10 mouse cellular contexts compared by ENCODE assay signal in genomic region chr17:29460119-29460505, GRCm38 (mm10). TPM values are rescaled to one million over a fixed set of nuclear protein-coding genes. Genes with fewer than 3 reads are reported as not detected.
DNase-seq lines count a peak whose midpoint lies in the region; TF ChIP-seq lines count a peak whose summit lies in the region.
"Had no signal": no experiment of that assay in that cellular context is flagged by ENCODE, and none has a peak within 500 bp of the region (broad histone marks: within the 10 kb centered on the region; RNA-seq: fewer than 3 reads in every experiment).

No protein-coding gene starts in this region.

- intact Hi-C loops in heart, adult 2 months (cut with DNase I): no loop called here
- intact Hi-C loops in left cerebral cortex, postnatal 10 days (cut with DNase I): no loop called here
- intact Hi-C loops in left cerebral cortex, postnatal 25 days (cut with DNase I): no loop called here

- 19% methylated on average over 5 of the region's 5 CpGs for WGBS in heart, adult 2 months
- 29% methylated on average over 5 of the region's 5 CpGs for WGBS in hindbrain, embryonic 10.5 days
- WGBS in midbrain, embryonic 10.5 days: 20% methylated on average over 5 of the region's 5 CpGs

- peak overlapping the region; percentile 79 for H3K27ac ChIP-seq in heart, adult 2 months
- H3K27ac ChIP-seq in ES-E14 (ENCODE audit: insufficient read depth, low read depth, low read length, poor library complexity, severe bottlenecking): peak overlapping the region; percentile 95
- peak overlapping the region; percentile 90 for H3K27ac ChIP-seq in hindbrain, embryonic 10.5 days
- H3K27ac ChIP-seq in midbrain, embryonic 10.5 days (replicated peaks): peak overlapping the region; percentile 88

- no peaks in the 10 kb centered on the region; the same call in 1 of the 2 replicates for H3K36me3 ChIP-seq in heart, adult 2 months (ENCODE audit: control insufficient read depth, insufficient read depth, low read length)
- peaks cover 4% of the 10 kb centered on the region; the same call in 1 of the 2 replicates for H3K36me3 ChIP-seq in ES-E14 (ENCODE audit: control insufficient read depth, insufficient read depth, low read length, poor library complexity, severe bottlenecking)
- H3K36me3 ChIP-seq in hindbrain, embryonic 10.5 days: no peaks in the 10 kb centered on the region
- H3K36me3 ChIP-seq in midbrain, embryonic 10.5 days: no peaks in the 10 kb centered on the region

- H3K4me1 ChIP-seq in heart, adult 2 months (ENCODE audit: control insufficient read depth, insufficient read depth, low read length): peaks cover 8% of the 10 kb centered on the region
- peaks cover 19 to 43% of the 10 kb centered on the region in 2 experiments for H3K4me1 ChIP-seq in ES-E14 (ENCODE audit: control insufficient read depth in 2 of 2, insufficient read depth in 2 of 2, low read length in 2 of 2, poor library complexity in 1 of 2)
- peaks cover 79% of the 10 kb centered on the region for H3K4me1 ChIP-seq in hindbrain, embryonic 10.5 days (replicated peaks)
- H3K4me1 ChIP-seq in midbrain, embryonic 10.5 days: peaks cover 72% of the 10 kb centered on the region

- no peak for TF ChIP-seq POLR2A in heart, adult 2 months (IDR thresholded peaks at IDR 0.05; ENCODE audit: insufficient read depth, low read depth, low read length)

- DNase-seq in heart, adult 2 months: no peak
- DNase-seq in heart, adult 8-10 months (ENCODE audit: low spot score): no peak
- no peak for DNase-seq in ES-E14 (ENCODE audit: low read depth, low spot score)
- DNase-seq in hindbrain, embryonic 10.5 days (ENCODE audit: low spot score): no peak
- DNase-seq in midbrain, embryonic 10.5 days (ENCODE audit: low spot score): no peak
- no peak for DNase-seq in left cerebral cortex, postnatal 10 days (ENCODE audit: extremely low spot score in 1 of 2, low spot score in 2 of 2)
- no peak for DNase-seq in frontal cortex, postnatal 25 days (ENCODE audit: low spot score in 2 of 2)
- no peak for DNase-seq in left cerebral cortex, postnatal 25 days (ENCODE audit: low spot score in 2 of 2)
- DNase-seq: B cell, adult 2 months; layer of hippocampus, adult 9-11 months had no signal

- no peaks in the 10 kb centered on the region for H3K79me2 ChIP-seq in heart, adult 2 months (replicated peaks; ENCODE audit: control insufficient read depth, insufficient read depth, low read length)

- H3K9ac ChIP-seq in heart, adult 2 months (ENCODE audit: low read depth, low read length): no peak overlapping the region
- peak overlapping the region; percentile 63; the same call in 1 of the 2 replicates for H3K9ac ChIP-seq in ES-E14 (ENCODE audit: insufficient read depth, low read depth, low read length, poor library complexity, severe bottlenecking)

- in situ Hi-C loops in ES-E14 (cut with MboI; ENCODE audit: low sequenced_read_pairs in 2 of 2, unreplicated experiment in 2 of 2): no loop called here

- no peak for TF ChIP-seq CTCF in heart, adult 2 months (IDR thresholded peaks at IDR 0.05)

- no peak overlapping the region for H3K4me3 ChIP-seq in heart, adult 2 months
- peak overlapping the region in 1 of 2 experiments; percentile 43; a peak in 2 of 4 replicates for H3K4me3 ChIP-seq in ES-E14 (ENCODE audit: insufficient read depth in 1 of 2, low read depth in 1 of 2, low read length in 2 of 2, poor library complexity in 1 of 2, severe bottlenecking in 1 of 2)
- H3K4me3 ChIP-seq in hindbrain, embryonic 10.5 days: peak overlapping the region; percentile 51
- H3K4me3 ChIP-seq in midbrain, embryonic 10.5 days: peak overlapping the region; percentile 53; the same call in 1 of the 2 replicates

- no peaks in the 10 kb centered on the region for H3K9me3 ChIP-seq in ES-E14 (ENCODE audit: control insufficient read depth, insufficient read depth, low read depth, low read length)
- H3K9me3 ChIP-seq in hindbrain, embryonic 10.5 days: no peaks in the 10 kb centered on the region
- H3K9me3 ChIP-seq in midbrain, embryonic 10.5 days (replicated peaks): no peaks in the 10 kb centered on the region

- no peaks in the 10 kb centered on the region for H3K27me3 ChIP-seq in heart, adult 2 months (ENCODE audit: control insufficient read depth, insufficient read depth, low read length)
- H3K27me3 ChIP-seq in hindbrain, embryonic 10.5 days (ENCODE audit: insufficient read depth, poor library complexity, severe bottlenecking): peaks cover 5% of the 10 kb centered on the region; the same call in 1 of the 2 replicates
- no peaks in the 10 kb centered on the region; the same call in 1 of the 2 replicates for H3K27me3 ChIP-seq in midbrain, embryonic 10.5 days (ENCODE audit: low read depth, poor library complexity, severe bottlenecking)

- no peak for TF ChIP-seq EP300 in heart, adult 2 months (IDR thresholded peaks at IDR 0.05; ENCODE audit: insufficient read depth, low read depth, low read length)

TF ChIP-seq in ES-E14, 5 proteins besides CTCF, POLR2A, EP300 and RAD21:
- TF ChIP-seq CHD2 (IDR thresholded peaks at IDR 0.05; ENCODE audit: low read depth, low read length) (no peak), ZC3H11A (IDR thresholded peaks at IDR 0.05; ENCODE audit: borderline replicate concordance, low read depth, low read length) (no peak), ZNF384 (IDR thresholded peaks at IDR 0.05; ENCODE audit: low read depth, low read length) (no peak), HCFC1 (IDR thresholded peaks at IDR 0.05; ENCODE audit: borderline replicate concordance, insufficient read depth, low read length) (no peak), MAFK (IDR thresholded peaks at IDR 0.05; ENCODE audit: insufficient read depth, low read depth, low read length) (no peak)
TF ChIP-seq in ES-E14: peak in this region for 0.

RNA-seq across cellular contexts. Expression of gene Pim1, which starts 30.4 kb away (rescaled TPM):
- total RNA-seq in heart, adult 2 months (2021): 10 to 100 TPM; 17.2 to 20.5 TPM
- 24.6 and 27.9 TPM in 2 replicates for polyA plus RNA-seq in heart, adult 2 months (2012; rRNA removed)
- 10 to 100 TPM; 16.0 to 22.3 (median 17.4) TPM for total RNA-seq in heart, adult 8-10 months (2022)
- 75.3 and 82.0 TPM in 2 replicates for total RNA-seq in ES-E14 (2012; rRNA removed)
- 25.0 and 30.5 TPM in 2 replicates for polyA plus RNA-seq in hindbrain, embryonic 10.5 days (2016; fragmentation: Nextera tagmentation; extraction: Ambion mirVana)
- 27.2 and 33.8 TPM in 2 replicates for polyA plus RNA-seq in midbrain, embryonic 10.5 days (2016; fragmentation: Nextera tagmentation; extraction: Ambion mirVana)
- total RNA-seq in left cerebral cortex, postnatal 10 days (2021): 1 to 10 TPM; 3.7 to 5.2 TPM
- 1 to 10 TPM; 6.8 to 7.4 TPM for total RNA-seq in left cerebral cortex, postnatal 25 days (2021)
